Mouse (Mus musculus) kidney, embryonic 16.5 days (tissue): ENCODE results near the gene Rims1. TPM values are rescaled to one million over a fixed set of nuclear protein-coding genes. Genes with fewer than 3 reads are reported as not detected.

ENCODE experiments used
- ATAC-seq: fragments of 200-750 bp; cut with Nextera tagmentation; 2 replicates; pipeline ENCODE4 v1.8.0; 2017; ENCODE audit warnings: moderate TSS enrichment; ENCODE audit not compliant: low FRiP score, low TSS enrichment
- H3K27ac ChIP-seq: fragments of 300-500 bp; sonication (generic); 2 replicates; pipeline ENCODE4 v1.5.1; 2014; ENCODE audit warnings: low read length
- H3K27me3 ChIP-seq: fragments of 300-500 bp; sonication (generic); 2 replicates; pipeline ENCODE4 v1.6.1; 2014; ENCODE audit warnings: low read length, control low read depth, mixed read lengths; ENCODE audit not compliant: insufficient read depth
- H3K36me3 ChIP-seq: fragments of 300-500 bp; sonication (generic); 2 replicates; pipeline ENCODE4 v1.6.1; 2014; ENCODE audit warnings: low read length, control low read depth, mixed read lengths; ENCODE audit not compliant: insufficient read depth
- H3K4me1 ChIP-seq: fragments of 300-500 bp; sonication (generic); 2 replicates; pipeline ENCODE4 v1.6.1; 2014; ENCODE audit warnings: low read length, control low read depth, mixed read lengths; ENCODE audit not compliant: insufficient read depth
- H3K4me2 ChIP-seq: fragments of 300-500 bp; sonication (generic); replicated peaks from 2 replicates; pipeline ENCODE4 v1.6.1; 2014; ENCODE audit warnings: low read depth, low read length
- H3K4me3 ChIP-seq: fragments of 300-500 bp; sonication (generic); 2 replicates; pipeline ENCODE4 v1.5.1; 2014; ENCODE audit warnings: mild to moderate bottlenecking, low read length
- H3K9ac ChIP-seq: fragments of 300-500 bp; sonication (generic); replicated peaks from 2 replicates; pipeline ENCODE4 v1.6.1; 2014; ENCODE audit warnings: low read length
- H3K9me3 ChIP-seq: fragments of 300-500 bp; sonication (generic); 2 replicates; pipeline ENCODE4 v1.6.1; 2016; ENCODE audit warnings: low read length, control low read depth
- WGBS: fragments of 180-500 bp; shearing (Covaris S2); extraction: QIAGEN DNeasy Blood & Tissue Kit; methylation state at CpG from one replicate; pipeline ENCODE4 v1.1.7; 2014; 5-methylcytosine and 5-hydroxymethylcytosine counted together
- polyA plus RNA-seq: library from polyadenylated mRNA; unstranded; fragments of >200 nt; fragmentation: Nextera tagmentation; extraction: Ambion mirVana; gene quantifications from 2 replicates; pipeline ENCODE4 v1.2.1, GENCODE M21; 2015

The Rims1 gene
- polyA plus RNA-seq, 1 experiment from 2014 or later: 1.6 TPM

DNA sequence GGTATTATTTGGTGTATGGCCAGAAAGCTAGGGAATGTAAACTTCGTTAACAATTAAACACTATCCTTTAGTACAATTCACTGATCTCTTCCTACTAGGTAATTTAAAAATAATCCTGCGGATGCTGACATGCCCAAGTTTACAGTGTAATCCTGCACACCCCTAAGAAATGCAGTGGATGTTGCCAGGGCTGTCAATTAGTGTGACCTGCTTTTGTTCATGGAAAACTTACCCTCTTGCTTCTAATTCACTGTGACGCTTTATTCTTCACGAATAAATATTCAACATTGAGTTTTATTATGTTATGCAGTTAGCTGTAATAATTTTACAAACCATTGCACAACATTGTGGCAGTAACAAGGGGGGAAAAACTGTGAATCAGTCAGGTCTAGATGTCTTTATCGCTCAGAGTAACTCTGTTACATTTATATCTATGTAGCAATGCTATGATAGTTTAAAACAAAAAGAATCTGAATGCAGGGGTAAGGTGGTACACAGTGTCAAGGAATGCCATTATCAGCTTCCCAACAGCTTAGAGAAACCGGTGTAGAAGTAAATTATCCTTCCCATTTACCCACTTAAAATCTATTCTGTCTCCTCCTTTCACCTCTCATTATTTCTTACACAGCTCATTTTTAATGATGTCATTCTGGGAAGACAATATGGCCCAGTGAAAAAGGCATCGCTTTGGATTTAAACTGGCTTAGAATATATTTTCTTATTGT, 35.1 kb downstream of the Rims1 start:
- ATAC-seq: no peak

GRCm38 (mm10) chr1:22763376-22763775, 42.4 kb downstream of the Rims1 start:
- H3K27me3 ChIP-seq: no peaks in the 10 kb centered on the region
- ATAC-seq: no peak
- H3K9me3 ChIP-seq: no peaks in the 10 kb centered on the region
- H3K9ac ChIP-seq: no peak overlapping the region
- H3K4me1 ChIP-seq: no peaks in the 10 kb centered on the region
- no peaks in the 10 kb centered on the region for H3K36me3 ChIP-seq
- no peak overlapping the region for H3K4me3 ChIP-seq
- no peak overlapping the region for H3K4me2 ChIP-seq
- H3K27ac ChIP-seq: no peak overlapping the region
- WGBS: 74% methylated on average over 4 of the region's 4 CpGs

More for the DNA sequence above, 35.1 kb downstream of the Rims1 start:
- no peak overlapping the region for H3K4me3 ChIP-seq
- no peak overlapping the region for H3K27ac ChIP-seq
- H3K36me3 ChIP-seq: no peaks in the 10 kb centered on the region
- H3K4me1 ChIP-seq: no peaks in the 10 kb centered on the region
- WGBS: 84% methylated on average over 7 of the region's 7 CpGs
- H3K9ac ChIP-seq: no peak overlapping the region
- no peaks in the 10 kb centered on the region for H3K27me3 ChIP-seq
- no peaks in the 10 kb centered on the region for H3K9me3 ChIP-seq
- H3K4me2 ChIP-seq: no peak overlapping the region

DNA sequence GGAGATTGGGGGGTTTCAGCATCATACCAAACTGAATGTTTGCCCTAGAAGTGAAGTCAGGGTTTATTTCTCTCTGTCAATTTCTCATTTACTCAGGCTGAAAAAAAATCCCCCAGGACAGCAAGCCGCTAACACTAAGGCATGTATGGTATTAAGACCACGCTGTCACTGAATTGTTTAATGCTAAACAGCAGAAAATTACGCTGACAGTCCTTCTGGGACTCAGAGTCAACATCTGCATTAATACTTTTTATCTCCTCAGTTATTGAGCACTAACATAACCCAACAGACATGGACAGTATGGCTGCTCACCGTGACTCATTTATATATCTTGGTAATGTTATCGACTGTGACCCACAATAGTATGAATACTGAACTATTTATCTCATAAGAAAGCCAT, 43.0 kb downstream of the Rims1 start:
- Histone ChIP-seq H3K27me3 (no peaks in the 10 kb centered on the region), H3K36me3 (no peaks in the 10 kb centered on the region), H3K9me3 (no peaks in the 10 kb centered on the region), H3K9ac (no peak overlapping the region), H3K4me3 (no peak overlapping the region), H3K27ac (no peak overlapping the region), H3K4me1 (no peaks in the 10 kb centered on the region), H3K4me2 (no peak overlapping the region)
- WGBS: 69% methylated on average over 5 of the region's 5 CpGs
- no peak for ATAC-seq

DNA sequence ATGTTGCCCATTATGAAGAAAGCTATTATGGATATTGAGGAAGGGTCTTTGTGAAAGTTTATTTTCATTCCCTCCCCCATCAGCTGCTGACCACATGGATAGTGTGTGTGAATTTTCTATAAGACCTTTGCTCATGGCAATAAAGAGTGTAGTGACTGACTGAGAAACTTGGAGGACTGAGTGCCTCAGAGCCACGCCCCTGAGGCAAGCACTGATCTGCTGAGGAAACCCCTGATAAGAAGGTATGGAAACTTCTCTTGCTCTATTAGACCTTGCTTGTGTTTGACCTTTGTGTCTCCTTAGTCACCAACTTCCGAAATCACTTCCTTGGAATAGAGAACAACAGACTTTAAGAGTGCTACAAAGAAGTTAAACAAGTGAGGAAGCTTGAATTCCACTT, 55.3 kb downstream of the Rims1 start:
- no peaks in the 10 kb centered on the region for H3K4me1 ChIP-seq
- 66% methylated on average over 2 of the region's 2 CpGs for WGBS
- ATAC-seq: no peak

GRCm38 (mm10) chr1:22744655-22745054, 61.1 kb downstream of the Rims1 start:
- ATAC-seq: no peak
- no peaks in the 10 kb centered on the region for H3K36me3 ChIP-seq
- H3K27ac ChIP-seq: no peak overlapping the region
- H3K4me1 ChIP-seq: no peaks in the 10 kb centered on the region
- no peak overlapping the region for H3K4me2 ChIP-seq
- no peaks in the 10 kb centered on the region for H3K9me3 ChIP-seq
- H3K27me3 ChIP-seq: no peaks in the 10 kb centered on the region
- 86% methylated on average over 5 of the region's 5 CpGs for WGBS
- no peak overlapping the region for H3K9ac ChIP-seq
- no peak overlapping the region for H3K4me3 ChIP-seq

More for the DNA sequence above, 55.3 kb downstream of the Rims1 start:
- Histone ChIP-seq H3K36me3 (no peaks in the 10 kb centered on the region), H3K4me2 (no peak overlapping the region), H3K4me3 (no peak overlapping the region), H3K9ac (no peak overlapping the region), H3K27ac (no peak overlapping the region), H3K9me3 (no peaks in the 10 kb centered on the region), H3K27me3 (no peaks in the 10 kb centered on the region)

DNA sequence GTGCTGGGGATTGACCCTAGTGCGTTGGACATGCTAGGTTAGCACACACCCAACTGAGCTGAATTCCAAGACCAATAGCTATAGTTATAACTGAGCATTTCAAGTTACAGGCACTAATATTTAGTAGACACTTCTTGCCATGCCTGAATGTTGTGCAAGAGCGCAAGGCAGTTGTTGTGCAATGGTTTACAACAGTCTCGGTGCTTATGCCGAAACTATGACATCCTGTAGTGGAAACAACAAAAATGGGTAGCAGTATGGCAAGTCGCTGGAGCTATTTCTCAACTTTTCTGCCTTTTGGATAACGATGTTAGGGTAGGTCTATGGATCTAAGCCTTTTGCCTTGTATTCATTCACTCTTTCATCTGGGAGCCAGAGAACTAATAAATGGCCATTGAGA, 68.3 kb downstream of the Rims1 start:
- WGBS: 95% methylated on average over 6 of the region's 6 CpGs
- no peaks in the 10 kb centered on the region for H3K36me3 ChIP-seq
- H3K27ac ChIP-seq: no peak overlapping the region
- no peak for ATAC-seq
- H3K9ac ChIP-seq: no peak overlapping the region
- no peaks in the 10 kb centered on the region for H3K4me1 ChIP-seq
- no peak overlapping the region for H3K4me2 ChIP-seq
- no peaks in the 10 kb centered on the region for H3K9me3 ChIP-seq
- H3K4me3 ChIP-seq: no peak overlapping the region
- H3K27me3 ChIP-seq: no peaks in the 10 kb centered on the region

DNA sequence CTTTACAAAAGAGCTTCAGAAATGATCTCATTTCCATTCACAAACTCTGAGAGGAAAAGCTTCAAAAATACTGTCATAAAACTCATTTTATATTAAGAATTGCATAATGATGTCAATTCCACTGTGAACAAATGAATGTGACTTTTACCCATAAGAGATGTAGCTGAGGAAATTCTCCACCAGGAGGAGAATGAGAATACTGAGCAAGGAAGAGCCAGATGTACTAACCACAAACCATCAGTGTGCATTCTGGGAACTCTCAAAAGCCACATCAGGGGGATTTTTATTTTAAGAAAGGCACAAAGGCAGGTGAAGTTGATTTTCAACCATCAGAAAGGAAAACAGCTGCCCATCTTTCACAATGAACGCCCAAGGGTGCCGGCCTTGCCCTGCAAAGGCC, 71.4 kb downstream of the Rims1 start:
- Histone ChIP-seq H3K4me2 (no peak overlapping the region), H3K36me3 (no peaks in the 10 kb centered on the region), H3K4me1 (no peaks in the 10 kb centered on the region), H3K4me3 (no peak overlapping the region), H3K9ac (no peak overlapping the region), H3K9me3 (no peaks in the 10 kb centered on the region), H3K27ac (no peak overlapping the region), H3K27me3 (no peaks in the 10 kb centered on the region)
- ATAC-seq: no peak
- WGBS: 90% methylated on average over 2 of the region's 2 CpGs

DNA sequence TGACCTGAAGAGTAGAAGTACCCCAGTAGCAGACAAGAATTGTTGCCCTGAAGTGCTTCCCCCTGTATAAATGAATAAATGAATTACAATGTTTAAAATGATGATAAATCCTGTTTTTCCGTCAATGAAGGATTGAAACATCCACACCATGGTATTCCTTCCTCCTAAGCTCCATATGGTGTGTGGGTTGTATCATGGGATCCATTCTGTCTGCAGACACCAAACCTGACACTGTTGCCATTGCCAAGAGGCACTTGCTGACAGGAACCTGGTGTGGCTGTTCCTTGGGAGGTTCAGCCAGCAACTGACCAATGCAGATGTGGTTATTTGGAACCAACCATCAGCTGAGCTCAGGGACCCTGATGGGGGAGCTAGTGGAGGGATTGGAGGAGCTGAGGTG, 72.5 kb downstream of the Rims1 start:
- no peaks in the 10 kb centered on the region for H3K27me3 ChIP-seq
- WGBS: 94% methylated on average over 1 of the region's 1 CpGs

GRCm38 (mm10) chr1:22728207-22728606, 77.6 kb downstream of the Rims1 start:
- WGBS: 68% methylated on average over 4 of the region's 4 CpGs
- no peak overlapping the region for H3K9ac ChIP-seq
- no peaks in the 10 kb centered on the region for H3K36me3 ChIP-seq
- no peak overlapping the region for H3K27ac ChIP-seq
- H3K27me3 ChIP-seq: no peaks in the 10 kb centered on the region
- no peak for ATAC-seq
- no peak overlapping the region for H3K4me2 ChIP-seq
- H3K4me1 ChIP-seq: no peaks in the 10 kb centered on the region
- H3K9me3 ChIP-seq: no peaks in the 10 kb centered on the region
- no peak overlapping the region for H3K4me3 ChIP-seq

More for the DNA sequence above, 72.5 kb downstream of the Rims1 start:
- Histone ChIP-seq H3K4me3 (no peak overlapping the region), H3K9ac (no peak overlapping the region), H3K4me1 (no peaks in the 10 kb centered on the region), H3K9me3 (no peaks in the 10 kb centered on the region), H3K4me2 (no peak overlapping the region), H3K27ac (no peak overlapping the region), H3K36me3 (no peaks in the 10 kb centered on the region)
- no peak for ATAC-seq

- Histone ChIP-seq H3K9ac (no peak overlapping the region), H3K27me3 (no peaks in the 10 kb centered on the region), H3K4me1 (no peaks in the 10 kb centered on the region), H3K36me3 (no peaks in the 10 kb centered on the region), H3K4me3 (no peak overlapping the region), H3K27ac (no peak overlapping the region), H3K4me2 (no peak overlapping the region), H3K9me3 (no peaks in the 10 kb centered on the region)
- ATAC-seq: no peak
Measured at GRCm38 (mm10) chr1:22721706-22722105, 84.1 kb downstream of the Rims1 start.
